Mouse (Mus musculus) forebrain, postnatal 0 days (tissue): ENCODE measurements around the gene Clmp. TPM values are rescaled to one million over a fixed set of nuclear protein-coding genes. Genes with fewer than 3 reads are reported as not detected.

ENCODE experiments used
- ATAC-seq: fragments of 200-750 bp; cut with Nextera tagmentation; 2 replicates; pipeline ENCODE4 v1.8.0; 2017; ENCODE audit warnings: mild to moderate bottlenecking, moderate library complexity
- DNase-seq: peaks from one replicate; pipeline ENCODE4 v3.0.0-alpha.2; 2015
- H3K27ac ChIP-seq: fragments of 300-500 bp; sonication (generic); 2 replicates; pipeline ENCODE4 v1.5.1; 2014; ENCODE audit warnings: low read depth, mild to moderate bottlenecking, antibody characterized with exemption, low read length, moderate library complexity, mixed read lengths
- H3K27me3 ChIP-seq: fragments of 300-500 bp; sonication (generic); 2 replicates; pipeline ENCODE4 v1.6.1; 2014; ENCODE audit warnings: mild to moderate bottlenecking, low read length, mixed read lengths; ENCODE audit not compliant: insufficient read depth
- H3K36me3 ChIP-seq: fragments of 300-500 bp; sonication (generic); 2 replicates; pipeline ENCODE4 v1.6.1; 2014; ENCODE audit warnings: mild to moderate bottlenecking, moderate library complexity; ENCODE audit not compliant: insufficient read depth
- H3K4me1 ChIP-seq: fragments of 300-500 bp; sonication (generic); 2 replicates; pipeline ENCODE4 v1.6.1; 2014; ENCODE audit warnings: antibody characterized with exemption; ENCODE audit not compliant: insufficient read depth
- H3K4me2 ChIP-seq: fragments of 300-500 bp; sonication (generic); 2 replicates; pipeline ENCODE4 v1.6.1; 2014; ENCODE audit warnings: low read depth, mild to moderate bottlenecking, moderate library complexity
- H3K4me3 ChIP-seq: fragments of 300-500 bp; sonication (generic); 2 replicates; pipeline ENCODE4 v1.5.1; 2014; ENCODE audit warnings: low read depth, low read length, mixed read lengths
- H3K9ac ChIP-seq: fragments of 300-500 bp; sonication (generic); 2 replicates; pipeline ENCODE4 v1.6.1; 2014; ENCODE audit warnings: mild to moderate bottlenecking
- H3K9me3 ChIP-seq: fragments of 300-500 bp; sonication (generic); 2 replicates; pipeline ENCODE4 v1.6.1; 2016; ENCODE audit warnings: low read length
- CTCF ChIP-seq: sonication (generic); IDR thresholded peaks from 2 replicates; pipeline ENCODE4 v1.5.1; 2016; ENCODE audit warnings: antibody characterized with exemption, control low read depth, low read depth
- WGBS: fragments of 180-500 bp; shearing (Covaris S2); extraction: QIAGEN DNeasy Blood & Tissue Kit; methylation state at CpG from one replicate; pipeline ENCODE4 v1.1.7; 2014; 5-methylcytosine and 5-hydroxymethylcytosine counted together
- polyA plus RNA-seq: library from polyadenylated mRNA; unstranded; fragments of >200 nt; fragmentation: Nextera tagmentation; extraction: Ambion mirVana; gene quantifications from 2 replicates; pipeline ENCODE4 v1.2.1, GENCODE M21; 2015
- total RNA-seq: library from RNA; depleted of rRNA; stranded (reverse); fragments of >200 nt; gene quantifications from 2 replicates; pipeline ENCODE4 v1.2.3, GENCODE M21; 2014

The Clmp gene
- total and polyA plus RNA-seq, 2 experiments from 2014 or later = 53.5 to 75.4 TPM

GRCm38 (mm10) chr9:40747249-40747648, 61.5 kb downstream of the Clmp start:
- WGBS = 73% methylated on average over 9 of the region's 9 CpGs
- Histone ChIP-seq H3K4me1 (peaks cover 5% of the 10 kb centered on the region; the same call in 1 of the 2 replicates), H3K9me3 (no peaks in the 10 kb centered on the region), H3K9ac (no peak overlapping the region), H3K4me3 (no peak overlapping the region), H3K27ac (no peak overlapping the region), H3K36me3 (no peaks in the 10 kb centered on the region), H3K27me3 (no peaks in the 10 kb centered on the region), H3K4me2 (no peak overlapping the region)
- TF ChIP-seq CTCF = no peak
- no peak for DNase-seq
- no peak for ATAC-seq

GRCm38 (mm10) chr9:40749832-40750620, 64.3 kb downstream of the Clmp start:
- 74% methylated on average over 8 of the region's 8 CpGs for WGBS
- Histone ChIP-seq H3K36me3 (no peaks in the 10 kb centered on the region), H3K9me3 (no peaks in the 10 kb centered on the region), H3K27ac (no peak overlapping the region), H3K4me3 (no peak overlapping the region), H3K27me3 (no peaks in the 10 kb centered on the region), H3K4me2 (no peak overlapping the region), H3K9ac (no peak overlapping the region), H3K4me1 (peaks cover 5% of the 10 kb centered on the region; the same call in 1 of the 2 replicates)
- ATAC-seq (peak; percentile 58; the same call in 1 of the 2 replicates), DNase-seq (peak; percentile 75)
- TF ChIP-seq CTCF = peak; percentile 77

DNA sequence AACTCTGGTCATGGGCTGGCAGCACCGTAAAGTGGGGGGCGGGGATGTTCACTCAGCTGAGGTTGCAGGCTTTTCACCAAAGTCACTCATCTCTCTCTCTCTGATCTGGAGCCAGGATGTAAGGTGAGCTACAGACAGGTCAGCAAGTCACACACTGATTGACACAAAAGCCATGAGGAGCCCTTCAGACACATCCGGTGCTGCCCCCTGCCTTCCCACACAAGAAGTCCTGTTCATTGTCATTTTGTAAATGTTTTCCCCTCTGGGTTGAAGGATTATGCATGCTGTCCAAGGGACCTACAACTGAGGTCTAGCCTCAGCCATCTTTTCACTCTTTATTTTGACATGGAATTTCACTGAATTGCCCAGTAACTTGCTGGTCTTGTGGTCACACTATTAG, 66.0 kb downstream of the Clmp start:
- Histone ChIP-seq H3K4me3 (no peak overlapping the region), H3K4me2 (no peak overlapping the region), H3K27ac (no peak overlapping the region), H3K27me3 (no peaks in the 10 kb centered on the region), H3K36me3 (no peaks in the 10 kb centered on the region), H3K4me1 (peaks cover 8% of the 10 kb centered on the region), H3K9ac (no peak overlapping the region), H3K9me3 (no peaks in the 10 kb centered on the region)
- ATAC-seq (no peak), DNase-seq (no peak)
- TF ChIP-seq CTCF = peak; percentile 49
- WGBS = 55% methylated on average over 3 of the region's 3 CpGs

GRCm38 (mm10) chr9:40756401-40756800, 70.6 kb downstream of the Clmp start:
- WGBS = 18% methylated on average over 4 of the region's 4 CpGs
- Histone ChIP-seq H3K9ac (no peak overlapping the region), H3K4me2 (peak overlapping the region; percentile 44; the same call in 1 of the 2 replicates), H3K27ac (peak overlapping the region; percentile 81; the same call in 1 of the 2 replicates), H3K4me1 (peaks cover 15% of the 10 kb centered on the region), H3K27me3 (no peaks in the 10 kb centered on the region), H3K4me3 (no peak overlapping the region), H3K9me3 (no peaks in the 10 kb centered on the region), H3K36me3 (peaks cover 3% of the 10 kb centered on the region)
- DNase-seq (peak; percentile 83), ATAC-seq (peak; percentile 30)
- peak; percentile 90 for TF ChIP-seq CTCF

GRCm38 (mm10) chr9:40757105-40757626, 71.4 kb downstream of the Clmp start:
- H3K27ac ChIP-seq = peak overlapping the region; percentile 81
- H3K4me2 ChIP-seq = peak overlapping the region; percentile 44
- peak; percentile 59 for TF ChIP-seq CTCF
- no peaks in the 10 kb centered on the region for H3K9me3 ChIP-seq
- peak; percentile 75 for ATAC-seq
- peak overlapping the region; percentile 16; the same call in 1 of the 2 replicates for H3K4me3 ChIP-seq
- peak overlapping the region; percentile 25; the same call in 1 of the 2 replicates for H3K9ac ChIP-seq
- peaks cover 15% of the 10 kb centered on the region for H3K4me1 ChIP-seq
- peaks cover 10% of the 10 kb centered on the region for H3K36me3 ChIP-seq
- 29% methylated on average over 12 of the region's 12 CpGs for WGBS
- no peaks in the 10 kb centered on the region for H3K27me3 ChIP-seq
- peak; percentile 76 for DNase-seq

DNA sequence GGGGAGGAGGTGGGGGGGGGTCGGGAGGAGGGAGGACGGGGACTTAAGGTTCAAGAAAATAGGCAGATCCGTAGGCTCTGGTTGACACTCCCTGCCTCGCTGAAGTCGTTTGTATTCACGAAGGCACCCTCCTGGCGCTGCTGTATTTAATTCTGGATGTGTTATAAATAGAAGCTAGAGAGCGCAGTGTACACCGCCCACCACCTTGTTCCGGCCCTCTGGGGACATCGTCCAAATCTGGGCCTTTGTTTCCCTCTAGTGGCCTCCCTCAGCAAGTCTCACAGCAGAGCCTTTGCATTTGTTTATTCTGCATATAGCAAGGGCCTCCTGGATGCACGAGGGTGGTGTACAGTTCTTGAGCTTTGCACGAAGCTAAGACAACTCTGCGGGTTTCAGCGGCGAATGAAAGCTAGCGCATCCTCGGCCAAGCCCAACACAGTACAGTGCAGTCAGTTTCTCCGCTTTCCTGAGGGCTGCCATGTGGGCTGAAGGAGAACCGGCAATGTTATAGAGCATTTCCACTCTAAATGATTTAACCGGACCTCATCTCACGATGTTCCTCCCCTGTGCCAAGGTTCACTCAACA, 72.0 kb downstream of the Clmp start:
- TF ChIP-seq CTCF = peak; percentile 85
- Histone ChIP-seq H3K4me3 (peak overlapping the region; percentile 19; the same call in 1 of the 2 replicates), H3K36me3 (peaks cover 10% of the 10 kb centered on the region), H3K9ac (peak overlapping the region; percentile 10; the same call in 1 of the 2 replicates), H3K27me3 (no peaks in the 10 kb centered on the region), H3K27ac (peak overlapping the region; percentile 81), H3K9me3 (no peaks in the 10 kb centered on the region), H3K4me1 (peaks cover 15% of the 10 kb centered on the region), H3K4me2 (peak overlapping the region; percentile 44)
- DNase-seq (peak; percentile 89), ATAC-seq (peak; percentile 94)
- 4% methylated on average over 22 of the region's 22 CpGs for WGBS
